Mouse (Mus musculus) myocyte (in vitro differentiated cells): ENCODE results near the gene Fam204a.

Source experiments
- E2F4 ChIP-seq: IDR thresholded peaks from one replicate; pipeline ENCODE4 v1.6.1; 2011; ENCODE audit warnings: mild to moderate bottlenecking, control low read depth, moderate library complexity; ENCODE audit not compliant: insufficient read depth
- POLR2A ChIP-seq: IDR thresholded peaks from one replicate; pipeline ENCODE4 v1.6.1; 2011; ENCODE audit warnings: low read depth, mild to moderate bottlenecking, control low read depth, moderate library complexity; ENCODE audit not compliant: insufficient read length
- POLR2AphosphoS2 ChIP-seq: IDR thresholded peaks from one replicate; pipeline ENCODE4 v1.6.1; 2011; ENCODE audit warnings: low read depth, control low read depth; ENCODE audit not compliant: insufficient read length
- REST ChIP-seq: IDR thresholded peaks from one replicate; pipeline ENCODE4 v1.6.1; 2011; ENCODE audit warnings: mild to moderate bottlenecking, control low read depth, moderate library complexity; ENCODE audit not compliant: insufficient read depth, insufficient read length
- TCF12 ChIP-seq: IDR thresholded peaks from one replicate; pipeline ENCODE4 v1.6.1; 2011; ENCODE audit warnings: mild to moderate bottlenecking, control low read depth; ENCODE audit not compliant: poor library complexity, insufficient read depth, severe bottlenecking
- TCF3 ChIP-seq: IDR thresholded peaks from one replicate; pipeline ENCODE4 v1.6.1; 2011; ENCODE audit warnings: low read depth, control low read depth; ENCODE audit not compliant: insufficient read length
- USF1 ChIP-seq: IDR thresholded peaks from one replicate; pipeline ENCODE4 v1.6.1; 2011; ENCODE audit warnings: low read depth, mild to moderate bottlenecking, control low read depth, moderate library complexity

DNA sequence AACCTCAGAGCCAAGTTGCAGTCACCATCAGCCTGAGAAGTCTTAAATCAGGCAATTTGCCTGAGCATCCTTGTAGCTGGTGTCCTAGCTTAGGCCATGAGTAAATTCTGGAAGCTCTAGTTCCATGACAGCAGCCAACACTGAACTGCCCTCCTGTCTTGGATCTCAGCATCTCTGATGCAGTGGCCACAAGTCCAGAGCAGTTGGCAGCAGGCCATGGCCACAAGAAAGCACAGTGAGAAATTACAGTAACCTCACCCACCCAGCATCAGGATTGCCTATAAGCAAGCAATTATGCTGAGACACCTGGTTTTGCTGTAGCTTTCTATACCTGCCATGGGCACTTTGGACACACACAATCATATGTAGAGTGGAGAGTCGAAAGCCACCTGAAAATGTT is 73.4 kb downstream of the Fam204a start:
- TF ChIP-seq POLR2A (no peak), USF1 (no peak), E2F4 (no peak), REST (no peak), POLR2AphosphoS2 (no peak), TCF3 (no peak), TCF12 (no peak)
